10 mouse cellular contexts compared by ENCODE assay signal in the genomic region with DNA sequence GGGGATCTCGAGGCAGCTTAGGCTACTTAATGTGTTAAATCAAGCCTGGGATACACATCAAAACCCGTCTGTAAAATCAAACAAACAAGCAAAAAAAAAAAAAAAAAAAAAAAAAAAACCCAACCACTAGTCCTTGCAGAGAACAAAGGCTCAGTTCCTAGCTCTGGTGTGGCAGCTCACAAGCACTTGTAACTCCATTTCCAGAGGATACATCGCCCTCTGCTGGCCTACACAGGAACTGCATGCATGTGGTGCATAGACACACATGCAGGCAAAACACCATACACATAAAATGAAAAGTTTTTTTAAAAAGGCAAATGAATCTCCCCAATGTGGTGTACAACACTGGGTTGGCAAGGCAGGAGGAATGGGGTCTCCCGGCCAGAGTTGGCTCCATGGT. TPM values are rescaled to one million over a fixed set of nuclear protein-coding genes. Genes with fewer than 3 reads are reported as not detected.
DNase-seq lines count a peak whose midpoint lies in the region; ATAC-seq and TF ChIP-seq lines count a peak whose summit lies in the region.
"Had no signal": no experiment of that assay in that cellular context is flagged by ENCODE, and none has a peak within 500 bp of the region (broad histone marks: within the 10 kb centered on the region; RNA-seq: fewer than 3 reads in every experiment).

No protein-coding gene starts in this region.

- no peaks in the 10 kb centered on the region for H3K36me3 ChIP-seq in kidney, adult 2 months (ENCODE audit: control insufficient read depth, insufficient read depth, low read length)
- H3K36me3 ChIP-seq in kidney, embryonic 15.5 days: no peaks in the 10 kb centered on the region
- no peaks in the 10 kb centered on the region for H3K36me3 ChIP-seq in heart, postnatal 0 days (replicated peaks; ENCODE audit: control insufficient read depth, insufficient read depth, low read length)
- no peaks in the 10 kb centered on the region for H3K36me3 ChIP-seq in liver, embryonic 13.5 days
- H3K36me3 ChIP-seq: midbrain, embryonic 12.5 days had no signal

- DNase-seq in kidney, adult 2 months: peak; percentile 80
- DNase-seq in adrenal gland, adult 18-20 months (ENCODE audit: low spot score in 2 of 2): peak; percentile 70 to 77
- DNase-seq in embryo, embryonic 11 days: peak; percentile 53
- peak; percentile 30 for DNase-seq in heart, postnatal 0 days (ENCODE audit: low spot score)
- DNase-seq in liver, embryonic 13.5 days: peak; percentile 53
- DNase-seq in retina, postnatal 7 days (ENCODE audit: low read depth, low spot score): peak; percentile 60
- peak; percentile 43 for DNase-seq in urinary bladder, adult 2 months (ENCODE audit: low spot score)

- no peak overlapping the region for H3K9ac ChIP-seq in kidney, embryonic 15.5 days
- H3K9ac ChIP-seq in heart, postnatal 0 days (replicated peaks; ENCODE audit: low read depth, low read length): no peak overlapping the region
- H3K9ac ChIP-seq in liver, embryonic 13.5 days: no peak overlapping the region
- H3K9ac ChIP-seq: midbrain, embryonic 12.5 days had no signal

- no peak overlapping the region for H3K4me3 ChIP-seq in kidney, adult 2 months (ENCODE audit: insufficient read depth, low read depth, low read length)
- H3K4me3 ChIP-seq in kidney, embryonic 15.5 days (replicated peaks): no peak overlapping the region
- H3K4me3 ChIP-seq in heart, postnatal 0 days (ENCODE audit: low read depth, low read length): no peak overlapping the region
- H3K4me3 ChIP-seq in liver, embryonic 13.5 days (replicated peaks): no peak overlapping the region
- H3K4me3 ChIP-seq: midbrain, embryonic 12.5 days had no signal

- 62% methylated on average over 4 of the region's 4 CpGs for WGBS in kidney, adult 2 months
- WGBS in kidney, embryonic 15.5 days: 63% methylated on average over 4 of the region's 4 CpGs
- 62% methylated on average over 4 of the region's 4 CpGs for WGBS in heart, postnatal 0 days
- 47% methylated on average over 4 of the region's 4 CpGs for WGBS in liver, embryonic 13.5 days (ENCODE audit: insufficient replicate concordance)

- no peak for TF ChIP-seq EP300 in heart, postnatal 0 days (IDR thresholded peaks at IDR 0.05; ENCODE audit: low read depth)

- H3K4me2 ChIP-seq in kidney, embryonic 15.5 days: no peak overlapping the region
- H3K4me2 ChIP-seq in heart, postnatal 0 days (ENCODE audit: low read depth, low read length): no peak overlapping the region
- H3K4me2 ChIP-seq in liver, embryonic 13.5 days: no peak overlapping the region
- H3K4me2 ChIP-seq: midbrain, embryonic 12.5 days had no signal

- TF ChIP-seq CTCF in kidney, adult 2 months (conservative IDR thresholded peaks at IDR 0.05; ENCODE audit: insufficient read depth, insufficient read length, low read depth, low read length): peak; percentile 87
- TF ChIP-seq CTCF in heart, postnatal 0 days (IDR thresholded peaks at IDR 0.05; ENCODE audit: low read depth): peak; percentile 72

- ATAC-seq in kidney, embryonic 15.5 days (replicated peaks; ENCODE audit: low FRiP score): no peak
- ATAC-seq in heart, postnatal 0 days (ENCODE audit: insufficient read depth, low read depth): no peak; the same call in 1 of the 2 replicates
- ATAC-seq in liver, embryonic 13.5 days (ENCODE audit: low read depth): no peak

- H3K27ac ChIP-seq in kidney, adult 2 months (ENCODE audit: insufficient read depth, low read depth, low read length): peak overlapping the region; percentile 18; the same call in 1 of the 2 replicates
- H3K27ac ChIP-seq in kidney, embryonic 15.5 days: no peak overlapping the region
- peak overlapping the region; percentile 27 for H3K27ac ChIP-seq in heart, postnatal 0 days (ENCODE audit: low read depth)
- H3K27ac ChIP-seq in liver, embryonic 13.5 days: no peak overlapping the region
- H3K27ac ChIP-seq: midbrain, embryonic 12.5 days had no signal

- no peaks in the 10 kb centered on the region for H3K9me3 ChIP-seq in kidney, embryonic 15.5 days (replicated peaks)
- no peaks in the 10 kb centered on the region for H3K9me3 ChIP-seq in heart, postnatal 0 days (replicated peaks; ENCODE audit: control insufficient read depth, low read length)
- H3K9me3 ChIP-seq in liver, embryonic 13.5 days (replicated peaks): no peaks in the 10 kb centered on the region
- H3K9me3 ChIP-seq: midbrain, embryonic 12.5 days had no signal

- TF ChIP-seq POLR2A in kidney, adult 2 months (IDR thresholded peaks at IDR 0.05; ENCODE audit: low read depth, low read length): no peak

- no peaks in the 10 kb centered on the region for H3K27me3 ChIP-seq in kidney, adult 2 months (replicated peaks; ENCODE audit: control insufficient read depth, insufficient read depth, low read length)
- H3K27me3 ChIP-seq in kidney, embryonic 15.5 days: peaks cover 9% of the 10 kb centered on the region
- H3K27me3 ChIP-seq in heart, postnatal 0 days (ENCODE audit: control insufficient read depth, insufficient read depth, low read length): peaks cover 5% of the 10 kb centered on the region; the same call in 1 of the 2 replicates
- H3K27me3 ChIP-seq in liver, embryonic 13.5 days: peaks cover 33% of the 10 kb centered on the region

- H3K4me1 ChIP-seq in kidney, adult 2 months (ENCODE audit: control insufficient read depth, insufficient read depth, low read length): peaks cover 4% of the 10 kb centered on the region; the same call in 1 of the 2 replicates
- H3K4me1 ChIP-seq in kidney, embryonic 15.5 days: peaks cover 14% of the 10 kb centered on the region
- 0 out of 2 replicates have a peak, but pooled peaks cover 2% of the 10 kb centered on the region for H3K4me1 ChIP-seq in heart, postnatal 0 days (ENCODE audit: control insufficient read depth, insufficient read depth)
- peaks cover 21% of the 10 kb centered on the region for H3K4me1 ChIP-seq in liver, embryonic 13.5 days (replicated peaks)

RNA-seq across cellular contexts. Expression of a gene that starts 4.2 kb away (rescaled TPM):
- polyA plus RNA-seq in kidney, adult 2 months (2012; rRNA removed): 333 and 352 TPM in 2 replicates
- 12.8 and 14.2 TPM in 2 replicates for polyA plus RNA-seq in kidney, embryonic 15.5 days (2015; fragmentation: Nextera tagmentation; extraction: Ambion mirVana)
- total RNA-seq in adrenal gland, adult 18-20 months (2021): 10 to 100 TPM; 24.6 to 55.6 TPM
- total RNA-seq in heart, postnatal 0 days (2014; rRNA removed; ENCODE audit: low replicate concordance): 3.1 and 3.2 TPM in 2 replicates
- polyA plus RNA-seq in heart, postnatal 0 days (2015; fragmentation: Nextera tagmentation; extraction: Ambion mirVana): 1.2 and 1.3 TPM in 2 replicates
- polyA plus RNA-seq in liver, embryonic 13.5 days (2015; fragmentation: Nextera tagmentation; extraction: Ambion mirVana): 2.1 and 3.6 TPM in 2 replicates
- 20.0 and 27.4 TPM in 2 replicates for polyA plus RNA-seq in urinary bladder, adult 2 months (2012; rRNA removed)

RNA-seq across cellular contexts. Expression of a gene that starts 28.0 kb away (rescaled TPM):
- polyA plus RNA-seq in kidney, adult 2 months (2012; rRNA removed): 7.4 and 7.6 TPM in 2 replicates
- not detected in 2 replicates for polyA plus RNA-seq in kidney, embryonic 15.5 days (2015; fragmentation: Nextera tagmentation; extraction: Ambion mirVana)
- total RNA-seq in adrenal gland, adult 18-20 months (2021): under 1 TPM in 1 of 2 experiments, not detected in 1; 0.51 TPM
- not detected in 2 replicates for total RNA-seq in heart, postnatal 0 days (2014; rRNA removed; ENCODE audit: low replicate concordance)
- polyA plus RNA-seq in heart, postnatal 0 days (2015; fragmentation: Nextera tagmentation; extraction: Ambion mirVana): 0.15 TPM in 1 of 2 replicates, not detected in the other
- not detected in 2 replicates for polyA plus RNA-seq in liver, embryonic 13.5 days (2015; fragmentation: Nextera tagmentation; extraction: Ambion mirVana)
- 0.06 and 0.08 TPM in 2 replicates for polyA plus RNA-seq in urinary bladder, adult 2 months (2012; rRNA removed)
- polyA plus RNA-seq: frontal cortex, adult 2 months; midbrain, embryonic 12.5 days had no signal

Comparison
In these comparisons a context has a peak if more than half of its experiments do, and no peak if none do; other contexts are left out.
1. H3K27ac ChIP-seq: peak in kidney, adult 2 months (single experiment) and heart, postnatal 0 days (single experiment); none in kidney, embryonic 15.5 days (single experiment) and liver, embryonic 13.5 days (single experiment).
2. RNA of a gene that starts 4.2 kb away (polyA plus RNA-seq): 333 to 352 TPM in kidney, adult 2 months; 20.0 to 27.4 TPM in urinary bladder, adult 2 months, 12.8 to 14.2 TPM in kidney, embryonic 15.5 days, 2.1 to 3.6 TPM in liver, embryonic 13.5 days and 1.2 to 1.3 TPM in heart, postnatal 0 days; every median in the first group is over 10 times any median in the second.
3. DNase-seq: peak in every context shown above with its lines; median percentile 80 in kidney, adult 2 months; 74 in adrenal gland, adult 18-20 months; 60 in retina, postnatal 7 days; 53 in embryo, embryonic 11 days; 53 in liver, embryonic 13.5 days; 43 in urinary bladder, adult 2 months; 30 in heart, postnatal 0 days.